Mouse (Mus musculus) erythroblast, embryonic 14.5 days (primary cell): ENCODE data around the gene Olfr522.

ENCODE experiments used
- GATA1 ChIP-seq: IDR thresholded peaks from 2 replicates; pipeline ENCODE4 v1.6.1; 2012; ENCODE audit warnings: low read length, inconsistent platforms, mixed read lengths
- TAL1 ChIP-seq: IDR thresholded peaks from 3 replicates; pipeline ENCODE4 v1.6.1; 2012; ENCODE audit warnings: low read length, inconsistent platforms, mixed read lengths

DNA sequence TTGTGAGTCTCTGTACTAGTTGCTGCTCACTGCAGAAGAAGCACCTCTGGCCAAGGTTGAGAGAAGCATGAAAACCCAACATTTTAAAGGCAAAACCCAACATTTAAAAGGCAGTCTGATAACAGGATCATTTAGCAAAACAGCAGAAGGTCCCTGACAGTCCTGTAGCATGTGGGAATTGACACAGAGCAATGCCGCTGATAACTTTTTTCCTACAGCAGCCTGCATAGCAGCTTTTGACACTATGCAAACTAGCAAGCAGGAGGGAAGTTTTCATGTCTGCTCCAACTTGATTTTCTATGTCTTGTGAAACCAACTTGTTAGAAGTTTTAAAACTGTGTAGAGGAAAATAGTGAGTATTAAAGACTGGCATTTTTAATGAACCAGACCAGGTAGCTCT lies 40.2 kb downstream of the Olfr522 start:
- no peak for TF ChIP-seq TAL1
- TF ChIP-seq GATA1, result no peak
